Mouse (Mus musculus): ENCODE measurements around the gene Limk1.
A peak's percentile ranks its signal among the peaks of the same experiment; 100 is the strongest.

Gene Limk1

DNA sequence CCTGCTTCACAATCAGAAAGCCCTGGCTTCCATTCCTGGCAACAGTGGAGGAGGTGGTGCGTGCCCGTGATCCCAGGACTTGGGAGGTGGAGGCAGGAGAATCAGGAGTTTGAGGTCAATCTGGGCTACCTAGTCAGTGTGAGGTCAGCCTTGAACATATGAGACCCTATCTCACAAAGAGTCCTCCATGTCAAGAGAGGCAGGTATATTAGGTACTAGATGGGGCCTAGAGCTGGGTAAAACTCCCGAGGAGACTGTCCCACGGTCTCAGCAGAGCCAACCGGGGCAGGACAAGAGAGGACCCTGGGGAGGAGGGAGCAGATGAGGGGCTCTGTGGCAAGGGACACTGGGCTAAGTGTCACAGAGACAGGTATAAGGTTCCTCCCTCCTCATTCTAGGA, 10.9 kb downstream of the Limk1 start:
- DNase-seq (ENCODE audit: low read depth, low spot score): no peak

GRCm38 (mm10) chr5:134675956-134676759, 12.2 kb downstream of the Limk1 start:
- DNase-seq (ENCODE audit: low read depth, low spot score): peak; percentile 84

GRCm38 (mm10) chr5:134674977-134675376, 13.4 kb downstream of the Limk1 start:
- DNase-seq (ENCODE audit: low read depth, low spot score): no peak

GRCm38 (mm10) chr5:134672611-134673010, 15.8 kb downstream of the Limk1 start:
- no peak for DNase-seq (ENCODE audit: low read depth, low spot score)

DNA sequence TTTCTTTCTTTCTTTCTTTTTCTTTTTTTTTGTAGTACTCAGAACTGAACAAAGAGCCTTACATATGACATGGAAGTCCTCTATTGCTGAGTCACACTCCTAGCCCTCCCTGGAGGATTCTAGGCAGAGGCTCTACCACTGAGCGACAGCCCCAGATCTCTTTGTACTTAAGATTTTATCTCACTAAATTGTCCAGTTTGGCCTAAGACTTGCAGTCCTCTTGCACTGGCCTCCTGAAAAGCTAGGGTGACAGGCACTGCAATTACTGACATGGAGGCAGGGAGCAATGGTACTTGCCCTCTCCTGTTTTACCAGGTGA, 16.2 kb downstream of the Limk1 start:
- no peak for DNase-seq (ENCODE audit: low read depth, low spot score)

DNA sequence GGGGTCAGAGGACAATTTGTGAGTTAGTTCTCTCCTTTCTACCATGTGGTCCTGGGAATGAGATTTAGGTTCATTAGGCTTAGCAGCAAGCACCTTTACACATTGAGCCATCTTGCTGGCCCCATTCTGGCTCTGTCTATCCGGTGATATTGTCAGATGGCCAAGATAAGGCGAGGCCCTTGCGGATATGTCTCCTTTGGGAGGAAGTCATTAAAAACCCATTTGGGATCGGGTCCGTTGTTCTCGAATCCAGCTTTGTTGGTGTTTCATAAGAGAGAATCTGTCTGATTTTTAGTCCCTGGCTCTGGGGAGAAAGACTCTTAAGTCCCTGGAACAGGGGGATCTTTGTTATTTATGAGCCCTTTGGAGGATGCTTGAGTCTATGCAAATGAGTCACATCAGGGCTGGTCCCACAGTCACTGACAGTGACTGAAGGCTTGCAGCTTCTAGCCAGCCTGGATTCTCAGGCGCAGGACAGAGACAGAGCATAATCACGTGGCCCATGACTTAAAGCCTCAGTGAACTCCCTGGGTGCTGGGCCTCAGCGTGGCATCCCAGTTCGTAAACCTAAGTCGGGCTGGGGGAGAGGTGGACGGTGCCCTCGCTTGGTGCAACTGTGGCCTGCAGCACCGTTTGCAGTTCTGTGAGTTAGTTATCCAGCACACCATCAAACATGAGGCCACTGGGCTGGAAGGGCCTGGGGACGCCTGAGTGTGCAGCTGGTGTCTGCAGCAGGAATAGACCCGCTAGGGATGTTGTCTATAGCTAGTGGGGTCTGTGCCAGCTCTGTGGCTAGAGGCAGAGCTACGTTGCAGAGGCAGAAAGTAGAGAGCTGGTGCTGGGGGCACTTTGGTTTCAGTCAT, 16.8 kb downstream of the Limk1 start:
- DNase-seq (ENCODE audit: low read depth, low spot score): peak; percentile 36

DNA sequence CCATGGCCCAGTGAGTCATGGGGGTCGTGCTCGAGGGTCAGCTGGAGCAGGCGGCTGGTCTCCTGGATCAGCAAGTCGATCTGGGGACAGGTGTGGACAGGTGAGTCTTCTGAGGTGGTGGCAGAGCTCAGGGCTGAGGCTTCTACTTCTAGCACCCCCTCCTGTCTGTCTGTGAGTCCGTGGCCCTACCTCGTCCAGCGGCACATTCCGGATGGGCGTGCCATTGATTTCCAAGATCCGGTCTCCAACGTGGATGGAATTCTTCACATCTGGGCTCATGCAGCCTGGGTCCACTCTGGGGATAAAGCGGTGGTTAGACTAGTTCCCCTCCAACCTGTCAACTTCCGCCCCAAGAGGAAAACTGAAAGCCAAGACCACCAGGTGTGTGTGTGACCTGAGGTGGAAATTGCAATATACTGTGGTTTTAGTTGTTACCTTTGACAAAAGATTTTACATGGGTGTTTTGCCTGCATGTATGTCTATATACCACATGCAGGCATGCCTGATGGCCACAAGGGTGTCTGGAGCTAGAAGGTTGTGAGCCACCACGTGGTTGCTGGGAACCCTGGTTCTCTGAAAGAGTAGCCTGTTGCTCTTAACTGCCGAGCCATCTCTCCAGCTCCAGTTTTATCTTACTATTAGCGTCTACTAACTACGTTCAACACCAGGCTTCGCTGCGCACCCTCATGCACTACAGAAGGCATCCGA, 19.2 kb downstream of the Limk1 start:
- peak; percentile 92 for DNase-seq (ENCODE audit: low read depth, low spot score)

DNA sequence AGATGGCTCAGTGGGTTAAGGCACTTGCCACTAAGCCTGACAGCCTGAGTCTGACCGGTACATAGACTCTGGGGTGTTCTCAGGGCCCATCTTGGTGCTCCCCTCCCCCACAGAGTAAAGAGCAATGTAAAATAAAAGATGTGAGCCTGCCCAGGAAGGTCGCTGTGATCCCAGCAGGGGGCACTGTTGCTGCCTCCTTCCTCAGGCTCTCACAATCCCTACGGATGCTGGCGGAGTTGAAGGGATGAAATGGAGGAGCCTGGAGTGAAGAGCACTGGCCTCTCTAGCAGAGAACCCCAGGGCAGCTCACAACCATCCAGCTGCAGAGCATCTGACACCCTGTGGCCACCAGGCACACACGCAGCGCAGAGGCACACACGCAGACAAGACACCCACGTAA, 19.9 kb downstream of the Limk1 start:
- DNase-seq (ENCODE audit: low read depth, low spot score): peak; percentile 94

DNA sequence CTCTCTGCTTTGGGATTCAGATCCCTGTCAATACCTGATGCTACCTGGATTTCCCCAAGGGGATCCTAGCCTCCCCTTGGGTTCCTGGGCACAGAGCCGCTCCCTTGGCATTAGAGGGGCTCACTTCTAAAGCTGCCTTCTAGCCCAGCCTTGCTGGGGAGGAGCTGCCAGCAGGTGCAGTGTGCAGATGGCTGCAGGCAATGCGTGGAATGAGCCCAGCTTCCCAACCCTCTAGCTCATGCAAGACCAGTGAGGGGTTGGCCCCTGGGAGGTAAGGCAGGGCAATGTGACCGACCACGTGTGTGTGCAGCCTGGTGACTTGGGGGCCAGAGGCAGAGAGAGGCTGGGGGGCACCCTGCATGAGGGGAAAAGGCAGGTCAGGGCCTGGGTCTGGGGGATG, 31.7 kb downstream of the Limk1 start:
- DNase-seq (ENCODE audit: low read depth, low spot score): no peak

GRCm38 (mm10) chr5:134652015-134652414, 36.4 kb downstream of the Limk1 start:
- no peak for DNase-seq (ENCODE audit: low read depth, low spot score)

DNA sequence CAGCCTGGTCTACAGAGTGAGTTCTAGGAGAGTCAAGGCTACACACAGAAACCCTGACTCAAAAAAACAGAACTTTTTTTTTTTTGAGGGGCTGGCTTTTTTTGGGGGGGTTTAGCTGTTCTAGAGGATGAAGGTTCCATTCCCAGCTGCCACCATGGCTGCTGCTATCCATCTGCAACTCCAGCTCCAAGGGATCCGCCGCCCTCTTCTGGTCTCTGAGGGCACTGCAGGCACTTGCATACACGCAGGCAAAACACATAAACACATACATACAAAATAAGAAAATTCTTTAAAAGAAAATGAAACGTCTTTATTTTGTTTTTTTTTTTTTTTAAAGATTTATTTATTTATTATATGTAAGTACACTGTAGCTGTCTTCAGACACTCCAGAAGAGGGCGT, 37.5 kb downstream of the Limk1 start:
- peak; percentile 82 for DNase-seq (ENCODE audit: low read depth, low spot score)

DNA sequence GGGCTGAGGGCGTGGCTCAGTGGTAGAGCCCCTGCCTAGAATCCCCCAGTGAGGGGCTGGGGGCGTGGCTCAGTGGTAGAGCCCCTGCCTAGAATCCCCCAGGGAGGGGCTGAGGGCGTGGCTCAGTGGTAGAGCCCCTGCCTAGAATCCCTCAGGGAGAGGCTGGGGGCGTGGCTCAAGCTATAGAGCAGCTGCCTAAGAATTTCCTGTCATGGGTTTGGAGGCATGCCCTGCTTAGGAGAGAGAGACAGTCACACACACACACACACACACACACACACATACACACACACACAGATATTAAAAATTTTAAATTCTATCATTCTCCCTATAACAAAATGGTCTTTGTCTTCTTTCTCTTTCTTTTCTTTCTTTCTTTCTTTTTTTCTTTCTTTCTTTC, 39.4 kb downstream of the Limk1 start:
- peak; percentile 92 for DNase-seq (ENCODE audit: low read depth, low spot score)

GRCm38 (mm10) chr5:134647394-134647793, 41.0 kb downstream of the Limk1 start:
- no peak for DNase-seq (ENCODE audit: low read depth, low spot score)

- DNase-seq (ENCODE audit: low read depth, low spot score): peak; percentile 54
Measured at GRCm38 (mm10) chr5:134646461-134646860, 41.9 kb downstream of the Limk1 start.

- DNase-seq (ENCODE audit: low read depth, low spot score): no peak
Measured at GRCm38 (mm10) chr5:134644643-134645118, 43.7 kb downstream of the Limk1 start.

DNA sequence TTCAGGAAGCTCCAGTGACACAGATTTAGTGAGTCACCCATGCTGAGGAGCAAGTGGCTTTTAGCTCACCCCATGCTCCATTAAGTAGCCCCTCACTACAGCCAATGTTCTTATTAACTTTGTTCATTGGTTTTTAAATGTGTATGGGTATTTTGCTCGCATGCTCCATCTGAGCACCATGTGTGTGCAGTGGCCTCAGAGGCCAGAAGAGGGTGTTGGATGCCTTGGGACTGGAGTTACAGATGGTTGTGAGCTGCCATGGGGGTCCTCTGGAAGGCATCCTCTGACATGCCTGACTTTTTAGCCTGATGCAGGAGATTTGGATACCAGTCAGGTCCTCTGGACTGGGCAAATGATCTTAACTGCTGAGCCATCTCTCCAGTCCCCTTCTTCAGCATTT, 44.3 kb downstream of the Limk1 start:
- DNase-seq (ENCODE audit: low read depth, low spot score): no peak

DNA sequence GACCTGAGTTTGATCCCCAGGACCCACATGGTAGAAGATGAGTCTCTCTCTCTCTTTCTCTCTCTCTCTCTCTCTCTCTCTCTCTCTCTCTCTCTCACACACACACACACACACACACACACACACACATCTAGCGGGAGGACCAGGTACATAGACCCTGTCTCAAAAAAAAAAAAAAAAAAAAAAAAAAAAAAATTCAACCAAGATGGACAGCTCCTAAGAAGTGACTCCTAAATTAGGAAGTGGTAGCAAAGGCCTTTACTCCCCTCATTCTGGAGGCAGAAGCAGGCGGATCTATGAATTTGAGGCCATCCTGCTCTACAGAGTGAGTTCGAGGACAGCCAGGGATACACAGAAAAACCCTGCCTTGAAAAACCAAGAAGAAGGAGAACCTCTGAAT, 48.0 kb downstream of the Limk1 start:
- no peak for DNase-seq (ENCODE audit: low read depth, low spot score)

DNA sequence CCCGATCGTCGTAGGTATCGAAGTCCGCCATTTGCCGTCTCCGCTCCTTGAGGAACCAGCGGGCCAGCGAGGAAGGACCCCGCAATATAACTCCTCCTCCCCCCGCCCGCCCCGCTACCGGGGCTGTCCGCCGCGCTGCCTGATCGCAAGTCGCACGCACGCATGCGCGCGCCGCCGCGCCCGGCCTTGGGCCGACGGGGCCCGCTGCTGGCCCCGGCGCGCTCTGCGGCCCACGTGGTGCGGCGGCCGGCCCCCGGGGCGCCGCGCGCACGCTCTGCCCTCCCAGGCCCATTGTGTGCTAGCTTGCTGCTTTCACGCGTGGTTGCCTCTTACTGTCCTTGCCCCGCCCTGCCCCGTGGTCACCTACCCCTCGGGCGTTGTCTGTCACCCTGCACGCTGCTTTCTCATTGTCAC, 49.1 kb downstream of the Limk1 start, which contains the start of gene Eif4h:
Gene Eif4h (minus strand): TSS at position 222 of the 414 bp plus-strand sequence.
- peak; percentile 94 for DNase-seq (ENCODE audit: low read depth, low spot score)

DNA sequence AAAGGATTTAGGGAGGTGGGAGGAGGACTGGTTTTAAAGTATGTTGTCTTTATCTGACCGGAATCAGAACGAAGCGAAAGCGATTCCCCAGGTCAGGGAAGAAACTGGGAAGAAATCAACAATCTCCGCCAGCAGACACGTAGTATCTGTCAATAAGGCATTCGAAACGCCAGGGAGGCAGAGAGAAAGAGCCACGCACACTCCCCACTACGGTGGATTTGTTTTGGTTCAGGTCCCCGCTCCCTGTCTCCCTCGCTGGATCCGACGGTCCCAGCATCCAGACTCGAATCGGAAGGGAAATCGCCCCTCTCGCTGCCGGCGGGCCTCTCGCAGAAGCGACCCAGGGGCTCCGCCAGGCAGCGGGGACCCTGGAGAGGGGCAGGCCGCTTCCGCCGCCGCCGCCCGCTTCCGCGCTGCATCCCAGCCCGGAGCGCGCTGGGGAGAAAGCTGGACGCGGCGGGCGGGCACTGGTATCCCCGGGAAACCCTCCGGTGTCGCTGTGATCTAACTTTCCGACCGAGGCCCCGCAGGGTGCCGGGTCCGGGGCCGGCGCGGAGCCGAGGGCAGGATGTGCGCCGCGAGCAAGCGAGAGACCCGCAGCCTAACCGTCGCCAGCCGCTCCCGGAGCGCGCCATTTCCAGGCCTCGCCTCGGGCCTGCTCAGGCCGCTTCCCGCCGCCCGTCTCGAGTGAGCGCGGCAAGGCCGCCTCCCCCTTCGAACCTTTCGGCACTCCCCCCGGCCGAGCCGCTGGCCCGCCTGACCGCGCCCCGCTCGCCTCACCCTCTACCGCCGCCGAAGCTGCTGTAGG, 49.7 kb downstream of the Limk1 start:
- peak; percentile 53 for DNase-seq (ENCODE audit: low read depth, low spot score)

DNA sequence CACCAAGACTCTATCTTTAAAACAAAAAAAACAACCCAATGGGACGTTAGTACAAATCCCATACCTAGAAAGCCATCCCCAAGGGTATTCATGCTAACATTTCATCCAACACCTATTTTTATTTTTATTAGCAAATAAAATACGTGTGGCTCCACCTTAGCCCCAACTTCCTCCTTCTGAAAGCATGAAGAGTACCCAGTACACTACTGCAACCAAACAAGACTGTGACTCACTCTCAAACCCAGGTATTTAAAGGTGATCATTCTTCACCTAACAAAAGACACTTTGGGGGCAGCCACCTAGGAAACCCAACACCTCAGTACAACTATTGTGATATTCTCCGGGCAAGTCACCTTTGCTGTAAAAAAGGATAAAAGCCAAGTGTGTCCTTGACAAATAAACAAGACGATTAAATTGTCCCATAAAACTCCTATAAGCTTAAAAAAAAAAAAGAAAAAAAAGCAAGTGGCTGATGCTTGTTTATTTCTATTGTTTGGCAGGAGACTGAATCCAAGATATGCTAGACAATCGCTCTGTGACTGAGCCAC, 50.5 kb downstream of the Limk1 start:
- no peak for DNase-seq (ENCODE audit: low read depth, low spot score)

- peak; percentile 79 for DNase-seq (ENCODE audit: low read depth, low spot score)
Measured at GRCm38 (mm10) chr5:134632841-134633240, 55.6 kb downstream of the Limk1 start.
